Mouse (Mus musculus): ENCODE measurements around the gene Tjp2.

DNA sequence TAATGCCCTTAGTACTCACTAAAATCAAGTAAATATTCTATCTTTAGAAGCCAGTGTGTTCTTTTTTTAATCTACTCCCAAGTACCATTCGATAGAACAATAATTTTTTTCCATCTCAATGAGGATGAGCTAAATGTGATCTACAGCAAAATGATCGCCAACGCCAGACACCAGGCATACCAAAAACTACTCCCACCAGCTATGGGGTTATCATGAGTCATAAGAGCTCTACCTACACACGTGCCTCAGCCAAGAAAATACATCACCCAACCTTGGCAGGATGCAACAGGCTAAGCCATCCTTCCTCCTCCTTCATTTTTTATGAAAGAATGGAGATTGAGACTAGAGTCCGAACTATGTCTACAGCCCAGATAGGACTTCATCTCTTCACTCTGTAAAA, 31.9 kb downstream of the Tjp2 start:
- TF ChIP-seq GATA1 (IDR thresholded peaks at IDR 0.05; ENCODE audit: low read length) (no peak), TAL1 (IDR thresholded peaks at IDR 0.05; ENCODE audit: low read length) (no peak)
